Mouse (Mus musculus): ENCODE data around the gene Eef1a2.
A peak's percentile ranks its signal among the peaks of the same experiment; 100 is the strongest.
"Not testable (repeated sequence)": the region's sequence is repeated elsewhere in the genome, so short reads cannot be mapped to it uniquely, and the experiment has no call there.

Eef1a2 gene

GRCm38 (mm10) chr2:181156248-181157121 is at the start of gene Eef1a2:
TSS of gene Eef1a2 (minus strand) at chr2:181157014.
- no peak for DNase-seq

DNA sequence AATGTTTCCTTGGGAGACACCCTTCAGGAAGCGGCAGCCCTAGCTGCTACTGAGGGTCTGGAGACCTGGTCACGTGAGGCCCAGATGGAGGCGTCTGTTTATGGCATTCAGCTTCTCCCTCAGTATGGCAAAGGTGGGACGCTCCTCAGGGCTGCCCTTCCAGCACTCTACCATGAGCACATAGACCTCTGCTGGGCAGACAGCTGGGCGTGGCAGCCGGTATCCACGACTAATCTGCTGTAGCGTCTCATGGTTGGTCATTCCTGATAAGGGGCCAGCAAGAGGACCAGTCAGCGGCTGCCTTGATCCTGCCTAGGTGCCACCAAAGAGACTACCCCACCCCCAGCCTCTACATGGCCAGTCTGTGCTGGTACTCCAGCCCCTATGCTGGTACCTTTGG is 49.3 kb upstream of the Eef1a2 start:
- DNase-seq, result no peak

DNA sequence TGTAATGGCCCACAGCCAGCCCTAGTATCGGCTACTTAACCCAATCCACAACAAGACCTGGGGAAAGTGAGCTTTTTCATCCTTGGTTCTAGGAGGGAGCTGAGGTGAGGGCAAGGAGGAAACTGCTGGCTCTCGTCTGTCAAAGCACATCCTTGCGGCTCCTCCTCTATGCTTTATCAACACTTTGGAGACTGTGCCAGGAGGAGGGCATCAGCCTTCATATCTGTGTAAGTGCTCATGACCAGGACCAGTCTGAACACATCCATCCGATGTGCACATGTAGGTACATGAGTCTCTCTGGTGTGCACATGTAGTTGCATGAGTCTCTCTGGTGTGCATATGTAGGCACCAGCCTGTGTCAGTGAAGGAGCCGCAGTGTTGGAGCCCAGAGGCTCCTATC is 48.9 kb upstream of the Eef1a2 start:
- no peak for DNase-seq

GRCm38 (mm10) chr2:181202886-181203285 is 46.1 kb upstream of the Eef1a2 start:
- DNase-seq, result no peak

- DNase-seq, result no peak
These were observed 45.6 kb upstream of the Eef1a2 start, which contains the start of gene Ptk6 for GRCm38 (mm10) chr2:181202422-181202821. TSS of gene Ptk6 (minus strand) at chr2:181202789.

- DNase-seq, result peak; percentile 40
These were observed 44.8 kb upstream of the Eef1a2 start for GRCm38 (mm10) chr2:181201606-181202005.

DNA sequence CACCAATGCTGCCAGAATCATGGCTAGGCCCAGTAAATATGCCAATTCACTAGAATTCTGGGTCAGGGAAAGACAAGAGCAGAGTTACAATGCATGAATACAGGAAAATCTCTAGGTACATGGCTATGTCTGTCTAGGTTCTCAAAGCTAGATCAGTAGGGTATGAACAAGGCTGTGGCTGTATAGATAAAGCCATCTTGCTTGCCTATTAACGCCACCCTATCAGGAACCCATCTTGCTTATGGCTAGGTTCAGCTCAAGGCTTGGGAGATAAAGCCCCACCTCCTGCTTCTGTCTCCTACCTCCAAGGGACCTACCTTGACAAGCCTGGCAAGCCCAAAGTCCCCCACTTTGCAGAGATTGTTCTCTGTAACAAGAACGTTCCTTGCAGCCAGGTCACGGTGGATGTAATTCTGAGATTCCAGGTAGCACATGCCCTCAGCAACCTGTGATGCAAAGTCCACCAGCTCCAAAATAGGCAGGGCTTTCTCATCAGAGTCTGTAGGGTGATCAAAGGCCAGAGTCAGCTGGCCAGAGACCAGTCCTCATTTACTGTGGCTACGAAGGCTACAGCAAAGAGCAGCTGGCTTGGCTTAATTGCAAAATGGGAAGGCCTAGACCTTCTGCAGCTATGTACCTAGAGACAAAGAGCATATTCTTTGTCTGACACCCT is 40.0 kb upstream of the Eef1a2 start:
- no peak for DNase-seq

DNA sequence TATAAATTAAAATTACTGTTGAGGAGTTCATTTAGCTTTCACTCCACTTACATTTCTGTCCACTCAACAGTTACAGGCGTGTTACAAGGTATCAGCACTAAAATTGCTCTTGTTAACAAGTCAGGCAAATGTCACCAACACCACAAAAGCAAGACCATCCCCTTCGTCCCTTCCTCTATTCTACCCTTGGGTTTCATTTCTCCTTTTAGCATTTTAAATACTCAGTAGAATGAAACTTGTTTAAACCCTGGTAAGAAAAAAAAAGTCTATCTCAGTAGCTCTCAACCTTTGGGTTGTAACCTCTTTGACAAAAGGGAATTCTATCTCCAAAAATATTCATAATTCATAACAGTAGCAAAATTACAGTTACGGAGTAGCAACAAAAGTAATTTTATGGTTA is 36.2 kb upstream of the Eef1a2 start:
- no peak for DNase-seq

GRCm38 (mm10) chr2:181191936-181192335 is 35.1 kb upstream of the Eef1a2 start:
- DNase-seq, result no peak

- not testable (repeated sequence) for DNase-seq
These were observed 34.6 kb upstream of the Eef1a2 start for GRCm38 (mm10) chr2:181191385-181191784.

DNA sequence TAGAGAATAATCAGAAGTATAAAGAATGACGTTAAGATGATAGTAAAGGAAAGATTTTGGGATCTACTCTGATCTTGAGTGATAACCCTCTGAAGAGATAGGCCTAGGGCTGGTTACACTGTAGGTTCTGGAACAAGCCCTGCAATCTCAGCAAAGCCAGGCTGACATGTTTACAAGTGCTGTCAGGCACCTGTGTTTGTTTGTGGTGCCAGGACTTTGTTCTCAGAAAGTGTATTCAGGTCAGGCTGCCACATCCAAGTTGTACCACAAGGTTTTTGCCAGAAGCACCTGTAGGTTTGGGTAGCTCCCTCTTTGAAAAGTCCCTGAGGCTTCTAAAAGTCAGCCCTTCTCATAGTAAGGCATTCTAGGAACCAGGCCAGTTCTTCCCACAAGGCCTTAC is 32.5 kb upstream of the Eef1a2 start:
- no peak for DNase-seq

GRCm38 (mm10) chr2:181188681-181189080 is 31.9 kb upstream of the Eef1a2 start:
- DNase-seq, result peak; percentile 41

DNA sequence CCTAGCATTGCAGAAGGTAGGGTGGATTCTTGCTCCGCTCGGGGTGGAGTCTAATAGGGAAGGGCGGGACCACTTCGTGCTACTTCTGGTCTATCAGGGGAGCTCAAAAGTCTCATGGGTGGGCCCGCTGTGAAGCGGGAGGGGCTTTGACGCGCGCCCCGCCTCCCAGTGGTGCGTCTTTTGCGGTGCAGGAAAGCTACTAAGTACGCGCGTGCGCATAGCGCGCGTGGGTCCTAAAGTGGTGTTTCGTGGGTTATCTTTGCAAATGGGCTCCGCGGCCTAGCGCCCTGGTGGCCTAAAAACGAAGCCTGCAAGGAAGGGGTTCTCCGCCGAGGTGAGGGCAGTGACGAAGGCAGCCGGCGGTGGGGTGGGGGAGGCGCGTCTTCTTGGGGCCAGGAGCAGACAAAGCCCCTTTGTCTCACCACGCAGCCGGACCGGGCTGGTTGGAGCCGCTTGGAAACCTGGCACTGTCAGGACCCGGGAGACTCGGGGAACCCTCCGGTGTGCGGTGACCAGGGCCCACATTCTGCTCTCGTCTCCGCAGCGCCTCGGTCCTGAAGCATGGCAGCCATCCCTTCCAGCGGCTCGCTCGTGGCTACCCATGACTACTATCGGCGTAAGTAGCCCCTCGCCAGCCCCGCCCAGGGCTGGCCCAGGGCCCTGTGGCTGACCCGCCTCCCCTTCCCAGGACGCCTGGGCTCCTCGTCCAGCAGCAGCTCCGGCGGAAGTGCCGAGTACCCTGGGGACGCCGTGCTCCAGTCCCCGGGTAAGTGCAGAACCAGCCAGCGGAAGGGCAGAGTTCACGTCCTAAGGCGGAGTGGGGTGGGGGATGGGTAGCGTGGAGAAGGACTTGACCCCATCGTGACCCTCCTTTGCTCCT is 30.5 kb upstream of the Eef1a2 start, which contains the start of gene Ppdpf:
TSS of gene Ppdpf (plus strand) at position 127 of the 880 bp plus-strand sequence.
- peak; percentile 98 for DNase-seq

- DNase-seq, result peak; percentile 92
These were observed 29.8 kb upstream of the Eef1a2 start for GRCm38 (mm10) chr2:181186635-181187034.

DNA sequence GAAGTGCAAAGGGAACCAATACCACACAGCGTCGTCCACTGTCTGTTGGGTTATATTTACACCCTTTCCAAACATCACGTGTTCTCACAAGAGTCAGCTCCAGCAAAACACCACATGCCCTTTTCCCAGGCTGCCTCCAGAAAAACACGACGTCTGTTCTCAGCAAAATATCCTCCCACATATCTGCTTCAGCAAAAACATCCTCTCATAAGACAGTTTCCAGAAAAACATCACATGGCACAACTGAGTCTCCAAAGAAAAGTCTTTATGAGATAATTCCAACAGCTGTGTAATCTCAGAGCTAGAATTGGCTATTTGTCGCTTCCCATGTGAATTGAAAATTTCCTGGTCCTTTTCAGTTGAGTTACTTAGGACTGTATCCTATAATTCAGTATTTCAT is 24.1 kb upstream of the Eef1a2 start:
- DNase-seq, result no peak

DNA sequence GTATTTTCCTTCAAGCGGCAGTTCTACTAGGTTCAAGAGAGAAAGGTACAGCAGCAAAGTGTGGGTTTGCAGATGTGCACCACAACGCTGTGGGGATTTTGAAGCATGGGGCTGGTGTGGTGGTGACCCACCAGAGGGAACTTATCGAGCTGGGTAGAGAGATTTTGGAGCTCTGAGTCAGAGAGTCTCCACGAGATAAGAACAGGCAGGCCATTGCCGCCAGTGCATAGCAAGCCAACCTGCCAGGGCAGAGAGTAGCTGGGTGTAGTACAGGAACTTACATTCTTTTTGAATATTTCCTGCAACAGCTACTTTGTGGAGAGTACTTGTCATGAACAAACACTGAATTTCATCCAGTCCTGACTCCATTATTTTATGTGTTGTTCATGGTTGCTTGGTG is 21.7 kb upstream of the Eef1a2 start:
- DNase-seq, result no peak

- no peak for DNase-seq
These were observed 21.2 kb upstream of the Eef1a2 start for GRCm38 (mm10) chr2:181178015-181178414.

- DNase-seq, result no peak
These were observed 17.8 kb upstream of the Eef1a2 start for GRCm38 (mm10) chr2:181174646-181175045.

- no peak for DNase-seq
These were observed 9.7 kb upstream of the Eef1a2 start for GRCm38 (mm10) chr2:181166469-181166868.

- DNase-seq, result no peak
These were observed 4.0 kb upstream of the Eef1a2 start for GRCm38 (mm10) chr2:181160821-181161220.

GRCm38 (mm10) chr2:181159771-181160170 is 3.0 kb upstream of the Eef1a2 start:
- DNase-seq, result no peak

DNA sequence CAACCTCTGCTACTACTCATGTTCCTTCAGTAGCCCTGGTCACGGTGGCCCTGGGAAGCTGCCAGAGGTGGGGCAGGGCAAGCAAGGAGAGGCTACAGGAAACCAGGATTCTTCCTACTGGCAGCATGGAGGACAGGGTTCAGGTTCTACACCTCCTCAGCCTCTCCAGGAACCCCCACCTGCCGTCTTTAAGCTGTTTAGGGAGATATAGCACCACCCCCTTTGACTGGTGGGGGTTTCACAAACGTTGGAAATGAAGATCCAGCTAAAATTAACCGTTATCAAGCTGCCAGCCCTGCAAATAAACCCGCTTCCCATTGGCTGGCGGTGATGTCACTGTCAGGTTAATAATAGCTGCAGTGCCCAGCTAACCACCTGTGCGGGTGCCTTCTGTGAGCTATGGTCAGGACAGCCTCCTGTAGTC is 2.3 kb upstream of the Eef1a2 start:
- DNase-seq, result no peak

DNA sequence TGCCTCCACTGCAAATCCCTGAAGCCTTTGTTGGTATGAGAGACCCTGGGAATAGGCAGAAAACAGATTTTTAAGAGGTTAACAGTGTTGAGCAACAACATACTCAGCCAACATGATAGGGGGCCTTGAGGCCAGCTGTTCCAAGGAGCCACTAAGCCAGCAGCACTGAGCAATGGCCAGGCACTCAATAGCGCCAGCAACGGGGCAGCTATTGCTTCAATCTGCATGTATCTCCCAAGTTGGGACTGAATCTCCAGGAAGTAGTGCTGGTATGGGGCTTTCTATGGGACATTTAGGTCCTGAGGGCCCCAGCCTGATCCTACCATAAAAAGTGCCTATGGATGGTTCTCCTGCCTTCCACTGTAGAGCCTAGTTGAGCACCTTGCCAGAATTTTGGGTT is 1.7 kb upstream of the Eef1a2 start:
- DNase-seq, result no peak
